Mouse (Mus musculus): Measurements from ENCODE around the gene Laptm4a. TPM values are rescaled to one million over a fixed set of nuclear protein-coding genes. Genes with fewer than 3 reads are reported as not detected.
A peak's percentile ranks its signal among the peaks of the same experiment; 100 is the strongest.

Gene Laptm4a
- polyA plus RNA-seq, 1 experiment from 2014 or later, result 189 TPM

DNA sequence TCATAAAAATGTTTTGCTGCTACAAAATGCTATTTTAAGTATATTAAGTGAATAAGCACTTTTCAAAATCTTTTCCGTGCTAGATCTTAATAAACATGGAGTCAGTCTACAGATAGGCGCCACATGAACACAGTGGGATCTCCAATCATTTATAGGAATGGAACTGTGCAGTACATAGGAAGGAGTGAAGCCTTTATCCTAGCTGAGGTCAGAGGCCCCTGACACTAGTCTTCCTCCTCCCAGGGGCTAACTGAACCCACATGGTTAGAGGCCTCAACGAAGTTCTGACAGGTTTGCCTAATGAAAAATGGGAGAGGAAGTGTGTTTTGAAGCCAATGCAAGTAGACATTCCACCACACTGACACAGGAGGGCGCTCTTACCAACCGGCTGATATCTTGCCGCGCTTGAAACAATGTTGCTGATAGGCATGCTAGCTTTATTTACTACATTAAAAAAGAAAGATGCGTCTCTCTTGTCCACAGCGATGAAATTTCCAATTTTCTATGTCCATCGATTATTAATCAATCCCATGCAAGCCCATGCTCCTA, 32.3 kb upstream of the Laptm4a start:
- no peaks in the 10 kb centered on the region; the same call in 1 of the 2 replicates for H3K27me3 ChIP-seq
- H3K4me2 ChIP-seq (replicated peaks), result no peak overlapping the region
- H3K36me3 ChIP-seq, result no peaks in the 10 kb centered on the region
- H3K9ac ChIP-seq (replicated peaks), result no peak overlapping the region
- no peaks in the 10 kb centered on the region for H3K9me3 ChIP-seq
- WGBS, result 21% methylated on average over 10 of the region's 10 CpGs
- no peak overlapping the region for H3K27ac ChIP-seq (replicated peaks)
- no peak overlapping the region for H3K4me3 ChIP-seq
- 0 out of 2 replicates have a peak, but pooled peaks have one; percentile 28 for ATAC-seq (ENCODE audit: low FRiP score, low read depth)
- peaks cover 15% of the 10 kb centered on the region for H3K4me1 ChIP-seq

DNA sequence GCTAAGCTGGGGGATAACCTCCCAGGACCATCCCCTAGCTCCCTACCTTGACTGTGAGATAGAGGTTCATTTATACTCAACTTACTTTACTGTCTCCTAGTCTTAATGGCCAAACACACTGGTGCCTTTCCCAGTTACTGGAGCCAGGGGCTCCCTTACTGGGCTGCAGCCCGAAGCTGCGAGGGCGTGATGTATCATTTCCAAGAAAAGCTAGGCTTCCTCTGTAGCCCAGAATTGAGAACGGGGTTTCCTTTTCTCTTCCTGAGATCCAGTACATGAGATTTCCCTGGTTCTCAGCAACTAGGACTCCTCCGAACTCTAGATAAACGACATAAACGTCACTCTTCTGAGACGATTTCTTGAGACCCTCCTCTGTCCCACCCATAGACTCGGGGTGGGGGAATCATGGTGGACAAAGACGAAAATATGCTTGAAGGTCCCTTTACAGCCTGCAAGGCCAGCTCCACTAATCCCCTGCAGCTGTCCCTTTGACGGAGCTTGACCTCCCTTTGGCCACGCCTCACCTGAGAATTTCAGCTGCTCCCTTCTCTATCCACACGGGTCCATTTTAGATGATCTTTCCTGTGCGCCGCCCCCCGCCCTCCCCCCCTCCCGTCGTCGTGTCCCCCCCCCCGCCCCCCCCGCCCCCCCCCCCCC, 28.5 kb upstream of the Laptm4a start:
- H3K4me3 ChIP-seq, result no peak overlapping the region
- no peak overlapping the region for H3K27ac ChIP-seq (replicated peaks)
- H3K4me2 ChIP-seq (replicated peaks), result peak overlapping the region; percentile 31
- no peak overlapping the region for H3K9ac ChIP-seq (replicated peaks)
- no peaks in the 10 kb centered on the region for H3K36me3 ChIP-seq
- H3K4me1 ChIP-seq, result no peaks in the 10 kb centered on the region
- H3K27me3 ChIP-seq, result no peaks in the 10 kb centered on the region
- no peak for ATAC-seq (ENCODE audit: low FRiP score, low read depth)
- H3K9me3 ChIP-seq, result no peaks in the 10 kb centered on the region
- 35% methylated on average over 16 of the region's 21 CpGs for WGBS

DNA sequence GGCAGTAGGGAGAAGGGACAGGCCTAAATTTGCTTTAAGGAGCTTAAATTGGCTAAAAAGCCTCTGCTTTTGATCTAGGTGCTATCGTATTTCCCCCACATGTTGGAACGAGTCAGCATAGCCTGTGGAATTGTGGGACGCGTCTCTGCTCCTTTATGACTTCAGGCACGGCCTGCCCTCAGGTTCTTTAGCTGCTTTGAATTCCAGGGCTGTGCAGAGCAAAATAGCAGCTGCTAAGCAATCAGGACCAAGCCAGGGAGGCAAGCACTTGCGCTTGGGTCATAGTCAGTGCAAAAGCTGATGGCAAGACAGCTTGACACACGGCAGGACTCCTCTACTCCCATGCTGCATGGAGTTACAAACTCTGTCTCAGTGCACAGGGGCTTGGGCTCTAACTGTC, 24.3 kb upstream of the Laptm4a start:
- no peaks in the 10 kb centered on the region for H3K27me3 ChIP-seq
- H3K4me3 ChIP-seq, result no peak overlapping the region
- peaks cover 18% of the 10 kb centered on the region for H3K4me1 ChIP-seq
- no peaks in the 10 kb centered on the region for H3K9me3 ChIP-seq
- no peak for ATAC-seq (ENCODE audit: low FRiP score, low read depth)
- H3K9ac ChIP-seq (replicated peaks), result no peak overlapping the region
- no peak overlapping the region for H3K4me2 ChIP-seq (replicated peaks)
- H3K27ac ChIP-seq (replicated peaks), result no peak overlapping the region
- WGBS, result 68% methylated on average over 7 of the region's 7 CpGs
- H3K36me3 ChIP-seq, result no peaks in the 10 kb centered on the region

DNA sequence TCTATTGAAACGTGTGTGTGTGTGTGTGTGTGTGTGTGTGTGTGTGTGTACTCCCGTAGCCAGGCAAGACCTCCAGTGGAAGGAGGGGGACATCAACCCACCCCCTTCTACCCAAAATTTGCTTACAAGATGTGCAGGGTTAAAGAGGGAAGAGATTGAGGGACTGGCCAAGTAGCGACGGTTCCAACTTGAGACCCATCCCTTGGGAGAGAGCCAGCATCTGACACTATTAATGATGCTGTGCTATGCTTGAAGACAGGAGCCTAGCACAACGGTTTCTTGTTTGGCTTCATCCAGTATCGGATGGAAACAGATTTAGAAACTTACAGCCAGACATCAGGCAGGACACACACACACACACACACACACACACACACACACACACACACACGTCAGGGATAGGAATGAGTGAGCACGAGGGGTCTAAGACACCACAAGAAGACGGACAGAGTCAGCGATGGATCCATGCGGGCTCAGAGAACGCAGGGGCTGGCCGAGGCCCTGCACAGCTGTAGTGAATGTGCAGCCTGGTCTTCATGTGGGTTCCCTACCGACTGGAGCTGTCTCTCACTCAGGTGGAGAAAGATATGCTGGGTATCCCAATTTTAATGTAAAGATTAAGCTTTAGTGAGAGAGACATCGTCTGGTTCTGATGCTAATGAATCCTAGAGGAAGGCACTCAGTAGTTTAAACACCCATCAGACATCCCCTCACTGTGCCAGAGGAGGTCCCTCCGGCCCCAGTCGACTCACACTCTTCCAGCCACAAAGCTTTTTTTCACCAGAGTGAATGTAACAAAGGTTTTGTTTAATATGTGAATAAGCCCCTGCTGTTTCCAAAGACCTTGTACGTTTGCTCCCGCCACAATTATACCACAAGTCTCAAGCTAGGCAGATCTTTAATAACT, 22.3 kb upstream of the Laptm4a start:
- WGBS, result 55% methylated on average over 19 of the region's 19 CpGs
- Histone ChIP-seq H3K9me3 (no peaks in the 10 kb centered on the region), H3K36me3 (no peaks in the 10 kb centered on the region), H3K27me3 (no peaks in the 10 kb centered on the region), H3K9ac (replicated peaks) (no peak overlapping the region), H3K4me1 (peaks cover 20% of the 10 kb centered on the region), H3K4me3 (no peak overlapping the region), H3K4me2 (replicated peaks) (no peak overlapping the region), H3K27ac (replicated peaks) (no peak overlapping the region)
- 0 out of 2 replicates have a peak, but pooled peaks have one; percentile 20 for ATAC-seq (ENCODE audit: low FRiP score, low read depth)

DNA sequence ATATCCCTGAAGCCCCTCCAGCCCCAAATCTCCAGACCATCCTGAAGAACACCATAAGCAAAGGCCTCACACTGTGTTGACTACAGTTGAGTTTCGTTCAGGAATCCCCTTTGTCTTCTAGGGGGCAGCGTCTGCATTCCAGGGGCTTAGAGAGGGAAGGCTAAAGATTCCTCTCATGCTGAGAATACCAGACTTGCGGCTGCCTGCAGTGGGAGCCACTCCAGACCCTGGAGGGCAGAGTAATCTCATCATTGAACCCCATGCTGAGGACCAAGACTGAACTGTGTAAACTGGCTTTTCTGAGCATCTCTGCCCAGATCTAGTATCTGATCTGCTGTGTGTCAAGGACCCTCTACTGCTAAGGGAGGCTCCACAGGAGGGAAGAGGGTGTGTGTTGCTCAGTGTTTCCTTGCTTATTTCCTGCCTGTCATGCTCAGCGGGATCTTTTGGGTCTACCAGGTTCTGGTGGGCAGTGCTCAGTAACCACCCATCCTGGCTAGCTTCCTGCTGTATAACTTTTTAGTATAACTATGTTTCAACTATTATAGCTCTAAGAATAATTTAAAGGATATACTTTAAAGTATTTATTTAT, 21.3 kb upstream of the Laptm4a start:
- H3K4me1 ChIP-seq, result peaks cover 20% of the 10 kb centered on the region
- H3K4me2 ChIP-seq (replicated peaks), result no peak overlapping the region
- no peak overlapping the region for H3K4me3 ChIP-seq
- no peaks in the 10 kb centered on the region for H3K27me3 ChIP-seq
- no peak for ATAC-seq (ENCODE audit: low FRiP score, low read depth)
- no peaks in the 10 kb centered on the region for H3K36me3 ChIP-seq
- no peaks in the 10 kb centered on the region for H3K9me3 ChIP-seq
- H3K9ac ChIP-seq (replicated peaks), result no peak overlapping the region
- 14% methylated on average over 4 of the region's 4 CpGs for WGBS
- no peak overlapping the region for H3K27ac ChIP-seq (replicated peaks)

DNA sequence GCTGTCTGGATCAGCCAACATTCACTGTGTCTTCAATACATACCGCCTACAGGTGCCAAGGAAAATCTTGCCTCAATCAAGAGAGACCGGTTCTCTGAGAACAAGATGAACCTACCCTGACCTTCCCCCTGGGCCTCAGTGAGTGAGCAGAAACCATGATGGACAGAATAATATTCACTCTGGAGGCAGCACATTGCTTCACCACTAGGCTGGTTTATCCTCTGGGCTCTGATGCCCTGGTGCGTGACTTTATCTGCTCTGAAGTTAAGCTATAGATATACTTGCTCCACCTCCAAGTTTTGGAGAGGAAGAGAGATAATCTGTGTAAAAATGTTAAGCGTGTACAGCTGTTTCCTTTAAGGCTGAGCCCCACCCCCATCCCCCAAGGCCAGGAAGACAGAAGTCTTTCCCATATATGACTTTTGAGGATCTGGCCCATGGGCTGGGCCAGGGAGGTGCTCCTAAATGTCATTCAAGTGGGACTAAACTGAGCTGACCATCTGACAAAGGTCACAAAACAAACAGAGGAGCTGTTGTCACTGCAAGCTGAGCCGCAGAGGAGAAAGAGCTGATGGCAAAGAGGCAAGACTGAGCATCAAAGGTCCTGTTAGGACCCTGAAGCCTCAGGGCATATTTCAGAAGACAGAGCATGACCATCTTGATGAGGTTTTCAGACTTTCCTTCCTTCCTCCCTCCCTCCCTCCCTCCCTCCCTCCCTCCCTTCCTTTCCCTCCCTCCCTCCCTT, 20.4 kb upstream of the Laptm4a start:
- WGBS, result 54% methylated on average over 5 of the region's 5 CpGs

DNA sequence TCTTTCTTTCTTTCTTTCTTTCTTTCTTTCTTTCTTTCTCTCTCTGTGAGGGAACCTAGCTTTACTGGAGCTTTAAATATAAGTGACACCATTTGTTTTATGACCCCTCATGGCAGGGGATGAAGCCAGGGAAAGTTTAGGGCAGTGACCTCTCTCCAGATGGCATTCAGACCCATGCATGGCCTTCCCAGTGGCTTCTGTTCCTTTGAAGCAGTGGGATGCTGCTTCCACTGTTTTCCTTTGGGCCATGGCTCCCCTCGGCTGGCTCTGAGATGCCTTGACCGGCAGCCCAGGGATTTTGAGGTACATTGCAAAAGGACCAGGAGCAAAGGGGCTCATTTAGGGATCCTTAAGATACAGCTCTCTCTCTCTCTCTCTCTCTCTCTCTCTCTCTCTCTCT, 19.5 kb upstream of the Laptm4a start:
- Histone ChIP-seq H3K4me3 (no peak overlapping the region), H3K27ac (replicated peaks) (no peak overlapping the region), H3K9ac (replicated peaks) (no peak overlapping the region), H3K9me3 (no peaks in the 10 kb centered on the region), H3K4me2 (replicated peaks) (no peak overlapping the region), H3K36me3 (no peaks in the 10 kb centered on the region), H3K27me3 (no peaks in the 10 kb centered on the region), H3K4me1 (peaks cover 20% of the 10 kb centered on the region)
- ATAC-seq (ENCODE audit: low FRiP score, low read depth), result no peak
- WGBS, result 11% methylated on average over 2 of the region's 2 CpGs

More for the DNA sequence above, 20.4 kb upstream of the Laptm4a start:
- no peak overlapping the region for H3K27ac ChIP-seq (replicated peaks)
- no peaks in the 10 kb centered on the region for H3K27me3 ChIP-seq
- H3K36me3 ChIP-seq, result no peaks in the 10 kb centered on the region
- H3K9me3 ChIP-seq, result no peaks in the 10 kb centered on the region
- ATAC-seq (ENCODE audit: low FRiP score, low read depth), result no peak
- H3K4me1 ChIP-seq, result peaks cover 20% of the 10 kb centered on the region
- H3K4me2 ChIP-seq (replicated peaks), result no peak overlapping the region
- no peak overlapping the region for H3K9ac ChIP-seq (replicated peaks)
- H3K4me3 ChIP-seq, result no peak overlapping the region

DNA sequence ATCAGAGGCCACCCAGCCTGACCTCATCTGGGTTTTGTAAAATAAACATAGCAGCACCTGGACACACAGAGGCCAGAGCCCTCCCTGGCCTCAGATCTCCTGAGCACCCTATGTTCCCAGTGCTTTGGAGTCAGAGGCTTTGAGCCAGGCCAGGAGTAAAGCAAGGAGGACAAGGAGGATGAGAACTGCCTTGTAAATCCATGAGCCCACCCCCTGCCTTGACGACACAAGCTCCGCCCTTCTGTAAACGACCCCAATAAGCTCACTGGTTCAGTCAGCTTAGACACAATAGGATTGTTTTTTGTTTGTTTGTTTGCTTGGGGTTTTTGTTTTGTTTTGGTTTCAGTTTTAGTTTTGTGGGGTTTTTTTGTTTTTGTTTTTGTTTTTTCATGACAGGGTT, 19.0 kb upstream of the Laptm4a start:
- Histone ChIP-seq H3K36me3 (no peaks in the 10 kb centered on the region), H3K9ac (replicated peaks) (no peak overlapping the region), H3K27me3 (no peaks in the 10 kb centered on the region), H3K4me3 (no peak overlapping the region), H3K9me3 (no peaks in the 10 kb centered on the region), H3K4me2 (replicated peaks) (no peak overlapping the region), H3K27ac (replicated peaks) (no peak overlapping the region), H3K4me1 (peaks cover 20% of the 10 kb centered on the region)
- ATAC-seq (ENCODE audit: low FRiP score, low read depth), result no peak
- 26% methylated on average over 3 of the region's 3 CpGs for WGBS

DNA sequence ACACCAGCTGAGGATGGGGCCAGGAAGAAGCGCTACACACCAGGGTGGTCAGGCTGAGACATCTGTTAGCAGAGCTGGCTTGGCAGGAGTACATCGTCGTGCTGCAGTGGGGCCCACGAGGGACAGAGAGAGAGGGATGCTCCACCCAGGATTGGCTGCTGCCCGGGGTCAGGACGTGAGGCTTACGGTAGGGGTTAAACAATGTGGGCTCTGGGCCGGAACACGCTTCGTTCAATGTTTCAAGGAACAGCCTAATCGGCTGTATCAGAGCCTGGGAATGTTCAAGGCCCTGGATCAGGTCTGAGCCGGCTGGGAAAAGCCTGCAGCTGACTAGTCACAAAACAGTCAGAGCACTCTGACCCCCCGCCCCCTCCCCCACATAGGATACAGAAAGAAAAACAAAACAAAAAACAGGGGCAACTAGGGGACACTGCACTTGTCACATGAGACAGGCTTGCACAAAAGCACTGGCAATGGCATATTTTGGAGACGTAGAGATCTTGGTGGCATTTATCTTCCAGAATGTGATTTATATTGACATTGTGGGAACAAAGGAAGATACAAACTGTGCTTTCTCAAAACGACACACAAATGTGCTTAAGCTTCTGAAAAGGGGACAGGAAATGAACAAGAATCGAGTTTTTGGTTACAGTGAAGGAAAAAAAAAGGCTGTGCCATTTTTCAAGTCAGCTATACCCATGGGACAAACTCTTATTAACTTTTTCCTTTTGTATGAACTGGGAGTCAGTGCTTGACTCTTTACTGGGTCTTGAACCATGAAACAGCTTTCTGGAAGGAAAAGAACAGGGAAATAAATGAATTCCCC, 8.4 kb upstream of the Laptm4a start:
- H3K36me3 ChIP-seq, result no peaks in the 10 kb centered on the region
- no peaks in the 10 kb centered on the region for H3K9me3 ChIP-seq
- H3K4me2 ChIP-seq (replicated peaks), result peak overlapping the region; percentile 26; the same call in 1 of the 2 replicates
- 0 out of 2 replicates have a peak overlapping the region, but pooled peaks have one; percentile 24 for H3K9ac ChIP-seq (replicated peaks)
- 0 out of 2 replicates have a peak, but pooled peaks cover 3% of the 10 kb centered on the region for H3K27me3 ChIP-seq
- ATAC-seq (ENCODE audit: low FRiP score, low read depth), result peak; percentile 84
- peak overlapping the region; percentile 52; the same call in 1 of the 2 replicates for H3K27ac ChIP-seq (replicated peaks)
- no peak overlapping the region for H3K4me3 ChIP-seq
- 8% methylated on average over 16 of the region's 16 CpGs for WGBS
- H3K4me1 ChIP-seq, result peaks cover 13% of the 10 kb centered on the region

DNA sequence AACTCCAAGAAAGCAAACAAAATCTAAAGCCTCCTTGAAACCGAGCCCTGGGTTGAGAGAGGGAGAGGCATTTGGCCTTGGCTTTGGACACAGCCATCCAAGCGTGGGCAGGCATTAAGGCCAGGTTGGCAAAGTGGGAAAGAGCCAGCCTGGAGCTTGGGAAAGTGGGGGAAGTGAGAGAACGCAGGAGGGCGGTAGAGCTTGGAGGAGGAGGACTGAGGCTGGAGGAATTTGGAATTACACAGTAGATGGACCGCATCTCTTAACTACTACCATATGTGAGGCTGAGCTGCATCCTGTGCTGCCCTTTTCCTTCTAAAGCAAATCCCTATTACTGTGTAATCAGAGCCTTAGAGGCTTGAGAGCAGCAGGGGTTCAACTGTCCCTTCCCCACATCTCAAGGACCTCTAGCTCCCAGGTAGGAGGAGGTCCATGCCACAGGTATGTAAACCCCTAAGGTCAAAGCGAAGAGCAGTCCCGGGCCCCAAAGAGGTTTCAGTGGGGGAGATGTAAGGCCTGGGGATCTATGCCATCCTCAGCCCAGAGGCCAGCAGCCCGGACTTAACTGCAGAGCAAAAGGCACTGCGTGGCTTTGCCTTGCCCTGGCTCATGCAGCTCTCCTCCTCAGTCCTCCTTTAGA, 7.6 kb upstream of the Laptm4a start:
- WGBS, result 54% methylated on average over 9 of the region's 9 CpGs
- H3K27me3 ChIP-seq, result 0 out of 2 replicates have a peak, but pooled peaks cover 3% of the 10 kb centered on the region
- ATAC-seq (ENCODE audit: low FRiP score, low read depth), result no peak

More for the DNA sequence above, 7.6 kb upstream of the Laptm4a start:
- H3K4me2 ChIP-seq (replicated peaks), result no peak overlapping the region
- no peak overlapping the region for H3K4me3 ChIP-seq
- H3K36me3 ChIP-seq, result no peaks in the 10 kb centered on the region
- H3K9ac ChIP-seq (replicated peaks), result no peak overlapping the region
- H3K27ac ChIP-seq (replicated peaks), result 0 out of 2 replicates have a peak overlapping the region, but pooled peaks have one; percentile 52
- H3K9me3 ChIP-seq, result no peaks in the 10 kb centered on the region
- H3K4me1 ChIP-seq, result peaks cover 13% of the 10 kb centered on the region
